Mouse (Mus musculus) monocyte, adult 2 months (primary cell): Measurements from ENCODE around the gene Cdhr1.
A peak's percentile ranks its signal among the peaks of the same experiment; 100 is the strongest.

Experiments
- DNase-seq, 2 experiments: peaks; one replicate each; pipeline ENCODE4 v3.0.0; 2022; ENCODE audit warnings: low spot score in 2 of 2, low read depth in 1 of 2

Gene Cdhr1

GRCm38 (mm10) chr14:37080724-37081123, 17.4 kb downstream of the Cdhr1 start:
- no peak for DNase-seq

- no peak for DNase-seq
These were observed 29.6 kb downstream of the Cdhr1 start for GRCm38 (mm10) chr14:37068516-37068915.

DNA sequence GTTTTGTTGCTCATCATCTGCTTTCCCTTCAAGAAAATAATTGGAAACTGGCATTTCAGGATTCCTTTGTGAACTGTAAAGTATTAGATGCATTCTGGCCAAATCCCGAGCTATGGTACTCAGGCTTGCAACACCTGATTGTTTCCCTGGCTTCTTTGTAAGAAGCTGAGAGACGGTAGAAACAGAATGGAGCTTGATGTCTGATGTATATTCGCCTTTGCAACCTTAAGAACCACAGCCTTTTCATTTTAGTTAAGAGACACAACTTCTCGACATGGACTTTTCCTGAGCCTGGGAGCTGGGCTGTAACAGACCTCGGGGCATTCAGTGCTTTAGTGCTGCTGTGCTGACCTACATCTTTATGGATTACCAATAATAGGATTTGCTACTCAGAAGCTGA, 30.5 kb downstream of the Cdhr1 start, which contains the start of gene Lrit2:
Gene Lrit2 (plus strand): TSS at position 301 of the 400 bp plus-strand sequence.
- DNase-seq: no peak

DNA sequence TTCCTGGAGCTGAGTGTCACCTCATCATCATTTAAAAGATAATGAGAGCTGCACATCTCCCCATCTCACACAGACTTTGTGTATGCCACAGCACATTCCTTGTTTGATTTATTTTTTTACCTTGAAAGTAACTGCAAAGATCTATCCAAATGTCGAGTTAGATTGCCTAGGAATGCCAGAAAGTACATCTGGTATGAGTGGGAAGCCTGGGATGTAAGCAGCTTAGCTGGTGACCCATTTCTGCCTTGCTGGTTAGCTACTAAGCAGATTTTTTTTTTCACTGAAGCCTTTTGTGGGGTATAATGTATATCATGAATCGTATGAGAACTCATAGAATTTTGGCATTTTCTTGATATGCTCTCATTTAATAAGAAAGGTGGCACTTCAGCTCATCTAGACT, 31.5 kb downstream of the Cdhr1 start:
- no peak for DNase-seq

DNA sequence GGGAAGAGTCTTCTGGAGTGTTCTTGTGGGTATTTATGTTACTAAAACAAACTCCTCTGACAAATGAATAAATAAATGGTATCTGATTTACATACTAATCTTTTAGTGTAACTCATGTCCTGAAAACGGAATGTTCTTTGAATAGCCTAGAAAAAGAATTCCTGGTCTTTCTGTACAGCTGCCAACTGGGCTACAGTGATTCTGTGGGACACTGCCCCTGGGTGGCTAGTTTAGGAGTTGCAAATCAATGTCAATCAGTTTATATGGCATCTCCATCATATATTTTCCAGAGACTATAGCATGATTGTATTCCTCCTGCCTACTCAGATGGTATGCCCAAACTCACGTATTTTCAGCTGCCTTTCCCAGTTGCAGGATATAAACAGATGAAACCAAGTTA, 33.3 kb downstream of the Cdhr1 start:
- DNase-seq: no peak

DNA sequence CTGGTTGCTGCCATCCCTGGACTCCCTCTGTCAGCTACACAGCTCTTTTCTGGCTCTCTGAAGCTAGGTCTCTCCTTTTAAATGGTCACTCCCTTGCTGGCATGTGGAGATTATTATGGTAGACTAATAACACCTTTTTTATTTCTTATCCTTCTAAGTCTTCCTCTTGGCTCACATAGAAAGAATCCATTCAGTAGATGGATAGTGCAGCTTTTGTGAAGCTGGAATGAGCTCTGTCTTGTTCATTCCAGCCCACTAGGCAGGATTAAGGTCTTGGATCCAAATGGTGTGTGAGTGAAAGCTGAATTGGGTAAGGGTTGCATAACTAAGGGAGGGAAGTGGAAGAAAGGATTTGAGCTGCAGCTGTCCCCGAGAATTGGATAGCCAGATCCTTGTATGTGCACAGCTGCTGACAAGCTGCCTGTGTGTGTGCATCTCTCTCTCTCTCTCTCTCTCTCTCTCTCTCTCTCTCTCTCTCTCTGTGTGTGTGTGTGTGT, 49.2 kb downstream of the Cdhr1 start, which contains the start of gene Rgr:
Gene Rgr (minus strand): TSS at position 51 of the 497 bp plus-strand sequence.
- DNase-seq: no peak

DNA sequence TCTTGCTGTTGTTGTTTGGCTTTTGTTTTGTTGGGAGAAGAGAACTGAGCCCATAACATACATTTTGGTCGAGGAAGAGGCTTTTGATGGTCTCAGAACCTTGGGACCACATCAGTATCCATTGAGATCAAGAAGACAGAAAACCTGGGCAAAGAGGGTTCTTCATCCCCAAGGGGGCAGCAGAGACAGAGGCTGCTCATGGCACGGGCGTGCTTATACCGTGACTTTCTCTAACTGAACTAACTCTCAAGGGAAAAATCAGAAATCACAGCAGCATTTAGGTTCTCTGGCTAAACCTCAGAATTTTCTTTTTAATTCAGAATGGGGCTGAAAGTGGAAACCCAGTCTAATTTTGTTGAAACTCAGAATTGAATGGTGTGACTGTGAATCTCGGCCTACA, 63.7 kb downstream of the Cdhr1 start:
- no peak for DNase-seq

- peak in 1 of 2 experiments; percentile 2 for DNase-seq
These were observed 64.9 kb downstream of the Cdhr1 start for GRCm38 (mm10) chr14:37033241-37033640.

- no peak for DNase-seq
These were observed 65.6 kb downstream of the Cdhr1 start for GRCm38 (mm10) chr14:37032481-37033104.

- no peak for DNase-seq
These were observed 69.6 kb downstream of the Cdhr1 start for GRCm38 (mm10) chr14:37028555-37028954.

- no peak for DNase-seq
These were observed 70.2 kb downstream of the Cdhr1 start for GRCm38 (mm10) chr14:37027951-37028350.
